ENCODE assay signal across 10 mouse cellular contexts in the genomic region with DNA sequence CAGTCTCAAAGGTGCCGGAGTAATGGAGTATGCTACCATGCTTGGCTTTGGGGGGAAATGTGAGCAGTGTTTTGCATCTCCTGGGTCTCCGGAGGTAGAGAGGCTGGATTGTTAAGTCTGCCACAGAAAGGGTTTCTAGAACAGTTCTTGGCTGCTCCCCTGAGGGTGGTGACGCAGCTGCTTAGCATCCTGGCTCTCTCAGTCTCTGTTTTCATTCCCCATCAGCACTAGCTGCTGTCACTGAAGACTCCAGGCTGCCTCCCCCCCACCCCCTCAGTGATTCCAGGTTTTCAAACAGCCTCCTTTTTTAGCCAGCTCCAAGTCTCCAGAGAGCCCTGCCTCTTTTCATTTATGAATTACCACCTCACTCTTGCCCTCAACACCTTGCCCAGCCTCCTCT. TPM values are rescaled to one million over a fixed set of nuclear protein-coding genes. Genes with fewer than 3 reads are reported as not detected.
DNase-seq lines count a peak whose midpoint lies in the region; ATAC-seq lines count a peak whose summit lies in the region.
"Had no signal": no experiment of that assay in that cellular context is flagged by ENCODE, and none has a peak within 500 bp of the region (broad histone marks: within the 10 kb centered on the region; RNA-seq: fewer than 3 reads in every experiment).

No protein-coding gene starts in this region.

- WGBS in forebrain, embryonic 14.5 days, result 77% methylated on average over 3 of the region's 3 CpGs
- WGBS in forebrain, embryonic 12.5 days, result 79% methylated on average over 3 of the region's 3 CpGs
- WGBS in embryonic facial prominence, embryonic 14.5 days, result 60% methylated on average over 3 of the region's 3 CpGs
- WGBS in liver, embryonic 12.5 days (ENCODE audit: insufficient replicate concordance), result 66% methylated on average over 3 of the region's 3 CpGs

- no peaks in the 10 kb centered on the region; the same call in 1 of the 2 replicates for H3K4me1 ChIP-seq in forebrain, embryonic 14.5 days (ENCODE audit: control insufficient read depth, insufficient read depth, low read length)
- peaks cover 4% of the 10 kb centered on the region; the same call in 1 of the 2 replicates for H3K4me1 ChIP-seq in forebrain, embryonic 12.5 days
- H3K4me1 ChIP-seq in embryonic facial prominence, embryonic 14.5 days (ENCODE audit: control insufficient read depth, insufficient read depth, low read length), result peaks cover 3% of the 10 kb centered on the region; the same call in 1 of the 2 replicates
- no peaks in the 10 kb centered on the region for H3K4me1 ChIP-seq in liver, embryonic 12.5 days
- H3K4me1 ChIP-seq: kidney, embryonic 15.5 days had no signal

- no peak overlapping the region for H3K9ac ChIP-seq in forebrain, embryonic 14.5 days (ENCODE audit: low read length)
- no peak overlapping the region for H3K9ac ChIP-seq in forebrain, embryonic 12.5 days
- no peak overlapping the region for H3K9ac ChIP-seq in embryonic facial prominence, embryonic 14.5 days (ENCODE audit: low read depth, low read length)
- H3K9ac ChIP-seq in liver, embryonic 12.5 days, result no peak overlapping the region
- H3K9ac ChIP-seq: kidney, embryonic 15.5 days had no signal

- peak; percentile 69 for ATAC-seq in forebrain, embryonic 14.5 days
- ATAC-seq in forebrain, embryonic 12.5 days (ENCODE audit: low FRiP score), result no peak
- ATAC-seq in embryonic facial prominence, embryonic 14.5 days (ENCODE audit: low read depth), result no peak
- ATAC-seq in liver, embryonic 12.5 days, result no peak

- no peaks in the 10 kb centered on the region for H3K9me3 ChIP-seq in forebrain, embryonic 14.5 days (replicated peaks; ENCODE audit: control insufficient read depth, low read length)
- H3K9me3 ChIP-seq in forebrain, embryonic 12.5 days, result no peaks in the 10 kb centered on the region
- no peaks in the 10 kb centered on the region for H3K9me3 ChIP-seq in embryonic facial prominence, embryonic 14.5 days (ENCODE audit: control insufficient read depth, low read length)
- no peaks in the 10 kb centered on the region for H3K9me3 ChIP-seq in liver, embryonic 12.5 days (replicated peaks)
- H3K9me3 ChIP-seq: hindbrain, embryonic 10.5 days; kidney, embryonic 15.5 days had no signal

- peak; percentile 69 for DNase-seq in forebrain, embryonic 14.5 days (ENCODE audit: low spot score)
- DNase-seq in layer of hippocampus, adult 9-11 months, result peak; percentile 44
- DNase-seq in layer of hippocampus, postnatal 10 days (ENCODE audit: low spot score in 2 of 2), result no peak
- DNase-seq in embryonic facial prominence, embryonic 14.5 days (ENCODE audit: low spot score), result peak; percentile 45
- DNase-seq in lung, postnatal 14 days, result peak; percentile 28
- no peak for DNase-seq in embryo, embryonic 9.5 days (ENCODE audit: extremely low spot score)

- no peak overlapping the region for H3K4me2 ChIP-seq in forebrain, embryonic 14.5 days (ENCODE audit: low read length)
- no peak overlapping the region for H3K4me2 ChIP-seq in forebrain, embryonic 12.5 days
- H3K4me2 ChIP-seq in embryonic facial prominence, embryonic 14.5 days (ENCODE audit: low read depth, low read length), result no peak overlapping the region
- H3K4me2 ChIP-seq in liver, embryonic 12.5 days, result no peak overlapping the region
- H3K4me2 ChIP-seq: kidney, embryonic 15.5 days had no signal

- peak overlapping the region; percentile 44 for H3K27ac ChIP-seq in forebrain, embryonic 14.5 days (ENCODE audit: low read depth, low read length)
- H3K27ac ChIP-seq in forebrain, embryonic 12.5 days, result no peak overlapping the region
- H3K27ac ChIP-seq in embryonic facial prominence, embryonic 14.5 days (replicated peaks; ENCODE audit: low read depth, low read length), result no peak overlapping the region
- no peak overlapping the region for H3K27ac ChIP-seq in liver, embryonic 12.5 days
- H3K27ac ChIP-seq: hindbrain, embryonic 10.5 days; kidney, embryonic 15.5 days had no signal

- H3K36me3 ChIP-seq in forebrain, embryonic 14.5 days (ENCODE audit: control insufficient read depth, insufficient read depth, low read length), result no peaks in the 10 kb centered on the region
- H3K36me3 ChIP-seq in forebrain, embryonic 12.5 days (replicated peaks), result no peaks in the 10 kb centered on the region
- H3K36me3 ChIP-seq in embryonic facial prominence, embryonic 14.5 days (ENCODE audit: control insufficient read depth, insufficient read depth, low read length), result no peaks in the 10 kb centered on the region
- H3K36me3 ChIP-seq in liver, embryonic 12.5 days, result no peaks in the 10 kb centered on the region
- H3K36me3 ChIP-seq: hindbrain, embryonic 10.5 days; kidney, embryonic 15.5 days had no signal

- H3K4me3 ChIP-seq in forebrain, embryonic 14.5 days (ENCODE audit: low read depth, low read length), result no peak overlapping the region
- no peak overlapping the region for H3K4me3 ChIP-seq in forebrain, embryonic 12.5 days (replicated peaks)
- no peak overlapping the region for H3K4me3 ChIP-seq in embryonic facial prominence, embryonic 14.5 days (ENCODE audit: low read depth, low read length)
- H3K4me3 ChIP-seq in liver, embryonic 12.5 days, result no peak overlapping the region
- H3K4me3 ChIP-seq: hindbrain, embryonic 10.5 days; kidney, embryonic 15.5 days had no signal

- H3K27me3 ChIP-seq in forebrain, embryonic 14.5 days (replicated peaks; ENCODE audit: control insufficient read depth, insufficient read depth, low read length), result no peaks in the 10 kb centered on the region
- H3K27me3 ChIP-seq in forebrain, embryonic 12.5 days, result no peaks in the 10 kb centered on the region
- H3K27me3 ChIP-seq in embryonic facial prominence, embryonic 14.5 days (replicated peaks; ENCODE audit: control insufficient read depth, insufficient read depth, low read length), result 0 out of 2 replicates have a peak, but pooled peaks cover 3% of the 10 kb centered on the region
- H3K27me3 ChIP-seq in liver, embryonic 12.5 days (replicated peaks), result no peaks in the 10 kb centered on the region
- H3K27me3 ChIP-seq: kidney, embryonic 15.5 days had no signal

RNA-seq across cellular contexts. Expression of a gene that starts 47.1 kb away (rescaled TPM):
- polyA plus RNA-seq in forebrain, embryonic 14.5 days (2014; fragmentation: Nextera tagmentation; extraction: Ambion mirVana), result 44.3 and 49.9 TPM in 2 replicates
- 62.5 and 71.8 TPM in 2 replicates for polyA plus RNA-seq in forebrain, embryonic 12.5 days (2016; fragmentation: Nextera tagmentation; extraction: Ambion mirVana)
- total RNA-seq in layer of hippocampus, postnatal 10 days (2021), result 10 to 100 TPM; 66.7 to 67.9 TPM
- polyA plus RNA-seq in embryonic facial prominence, embryonic 14.5 days (2014; fragmentation: Nextera tagmentation; extraction: Ambion mirVana), result 66.1 and 70.0 TPM in 2 replicates
- 36.6 and 37.5 TPM in 2 replicates for polyA plus RNA-seq in liver, embryonic 12.5 days (2016; fragmentation: Nextera tagmentation; extraction: Ambion mirVana)

Comparison
In these comparisons a context has a peak if more than half of its experiments do, and no peak if none do; other contexts are left out.
1. DNase-seq: peak in forebrain, embryonic 14.5 days (single experiment), layer of hippocampus, adult 9-11 months (single experiment), embryonic facial prominence, embryonic 14.5 days (single experiment) and lung, postnatal 14 days (single experiment); none in layer of hippocampus, postnatal 10 days (0 of 2) and embryo, embryonic 9.5 days (single experiment).